Mouse (Mus musculus): ENCODE measurements at regions not wholly inside any gene's neighbourhood (a gene's known extent, or its start where the extent isn't known, plus 50 kb on each side); places are given as distances from the start of the nearest gene placed in this dataset.
A peak's percentile ranks its signal among the peaks of the same experiment; 100 is the strongest.

DNA sequence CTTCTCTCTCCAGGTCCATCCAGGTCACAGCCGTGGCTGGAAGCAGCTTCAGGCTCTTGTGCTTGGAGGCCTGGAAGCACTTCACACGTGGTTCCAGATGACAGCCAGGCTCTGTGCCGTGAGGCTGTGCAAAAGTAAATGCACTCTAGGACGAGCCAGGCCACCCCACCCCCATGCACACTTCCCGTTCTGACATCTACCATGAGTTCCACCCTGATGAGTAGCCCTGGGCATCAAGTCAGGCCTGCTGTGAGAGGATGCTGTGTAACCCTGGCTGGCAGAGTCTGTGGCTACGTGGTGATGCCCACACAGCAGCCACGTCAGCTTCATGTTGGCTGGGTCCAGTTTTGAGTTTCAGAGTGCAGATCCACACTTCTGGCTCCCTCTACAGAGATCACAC, 202.4 kb upstream of the Sulf2 start:
- ATAC-seq (ENCODE audit: low TSS enrichment), result peak; percentile 45; the same call in 1 of the 2 replicates

- ATAC-seq (ENCODE audit: low TSS enrichment), result 0 out of 2 replicates have a peak, but pooled peaks have one; percentile 14
Measured at GRCm38 (mm10) chr2:166355944-166356343, 200.5 kb upstream of the Sulf2 start.

GRCm38 (mm10) chr2:166355446-166355845, 200.0 kb upstream of the Sulf2 start:
- ATAC-seq (ENCODE audit: low TSS enrichment), result no peak

DNA sequence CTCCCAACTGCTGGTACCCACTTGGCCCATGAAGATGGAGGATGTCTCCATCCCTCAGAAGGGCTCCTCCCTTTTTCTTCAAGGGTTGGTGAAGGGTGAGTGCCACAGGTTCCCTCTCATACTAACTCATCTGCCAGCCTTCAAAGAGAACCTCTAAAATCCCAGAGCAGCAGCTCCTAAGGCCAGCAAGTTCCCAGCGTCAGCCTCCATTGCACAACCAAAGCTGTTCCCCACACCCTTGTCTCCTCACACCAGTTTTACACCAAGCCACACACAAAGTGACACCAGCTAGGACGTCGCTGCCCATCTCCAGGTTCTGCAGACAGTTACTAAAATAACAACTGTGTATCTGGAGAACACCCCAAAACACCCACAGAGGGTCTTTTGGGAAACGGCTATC, 198.9 kb upstream of the Sulf2 start:
- ATAC-seq (ENCODE audit: low TSS enrichment), result no peak

GRCm38 (mm10) chr2:166353447-166354111, 198.1 kb upstream of the Sulf2 start:
- no peak for ATAC-seq (ENCODE audit: low TSS enrichment)

- no peak for ATAC-seq (ENCODE audit: low TSS enrichment)
Measured at GRCm38 (mm10) chr2:166351984-166352383, 196.5 kb upstream of the Sulf2 start.

- no peak for ATAC-seq (ENCODE audit: low TSS enrichment)
Measured at GRCm38 (mm10) chr2:166351581-166351980, 196.1 kb upstream of the Sulf2 start.

DNA sequence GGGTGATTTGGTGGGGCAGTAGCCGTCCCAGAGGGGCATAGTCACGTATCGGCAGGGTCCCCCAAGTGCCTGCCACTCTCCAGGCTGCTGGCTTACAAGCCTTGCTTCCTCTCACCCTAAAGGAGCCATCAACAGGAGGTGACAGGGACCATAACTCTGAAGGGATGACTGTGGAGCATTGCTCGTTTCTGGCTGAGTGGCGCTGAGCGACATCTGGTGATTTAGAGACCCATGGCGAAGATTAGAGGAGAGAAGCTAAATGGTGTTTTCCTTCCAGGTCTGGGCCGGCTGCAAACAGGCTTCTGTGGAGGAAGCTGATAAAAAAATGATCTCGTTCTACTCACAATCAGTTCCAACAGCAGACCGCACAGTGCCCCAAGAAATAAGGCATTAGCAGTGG, 193.2 kb upstream of the Sulf2 start:
- ATAC-seq (ENCODE audit: low TSS enrichment), result no peak

DNA sequence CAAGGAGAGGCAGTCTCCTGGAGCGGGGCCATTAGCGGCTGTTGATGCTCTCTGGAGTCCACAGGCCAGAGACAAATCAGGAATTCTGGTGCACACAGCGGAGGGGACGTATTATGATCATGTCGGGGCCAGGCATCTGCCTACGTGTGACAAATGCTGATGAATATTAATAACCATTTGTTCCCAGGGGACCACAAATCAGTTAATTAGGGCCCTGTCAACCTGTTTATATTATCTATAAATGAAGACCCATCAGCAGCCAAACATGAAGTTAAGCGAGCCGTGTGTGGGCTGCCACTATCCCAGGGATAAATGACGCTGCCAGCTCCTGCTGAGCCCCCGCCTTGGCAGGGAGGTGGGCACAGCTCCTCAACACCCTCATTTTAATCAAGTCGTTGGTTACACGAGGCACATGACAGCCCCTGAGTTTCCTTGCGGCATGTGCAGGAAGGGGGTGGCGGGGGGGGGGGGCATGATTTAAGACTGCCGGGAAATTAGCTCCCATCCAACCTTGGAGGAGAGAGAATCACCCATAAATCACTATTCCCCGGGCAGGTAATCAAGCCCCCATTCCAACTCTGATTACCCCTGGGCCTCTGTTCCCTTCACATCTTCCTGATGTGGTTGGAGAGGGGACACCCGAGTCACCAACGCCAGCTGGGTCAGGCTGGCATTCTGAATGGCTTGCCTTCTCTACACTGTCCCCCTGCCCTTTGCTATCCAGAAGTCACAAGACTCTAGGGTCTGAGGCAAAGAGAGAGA, 191.1 kb upstream of the Sulf2 start:
- ATAC-seq (ENCODE audit: low TSS enrichment), result no peak

GRCm38 (mm10) chr2:166343551-166344340, 188.3 kb upstream of the Sulf2 start:
- ATAC-seq (ENCODE audit: low TSS enrichment), result no peak

DNA sequence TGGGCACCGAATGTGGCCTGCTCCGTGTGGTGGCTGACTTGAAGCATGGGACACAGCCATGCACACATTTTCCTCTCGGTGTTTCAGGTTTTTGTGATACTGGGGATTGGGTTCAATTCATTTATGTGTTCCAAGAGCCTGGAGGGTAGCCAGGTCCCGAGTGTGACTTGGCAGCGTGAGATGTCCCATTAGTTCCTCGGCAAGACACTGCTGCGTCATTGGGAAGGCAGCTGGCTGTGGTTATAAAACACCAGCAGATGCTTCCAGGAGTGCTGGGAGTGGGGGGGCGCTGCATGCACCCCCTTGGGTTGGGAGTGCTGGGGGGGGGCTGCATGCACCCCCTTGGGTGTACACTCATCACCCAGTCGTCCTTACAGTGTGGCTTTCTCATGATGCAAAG, 186.9 kb upstream of the Sulf2 start:
- no peak; the same call in 1 of the 2 replicates for ATAC-seq (ENCODE audit: low TSS enrichment)

DNA sequence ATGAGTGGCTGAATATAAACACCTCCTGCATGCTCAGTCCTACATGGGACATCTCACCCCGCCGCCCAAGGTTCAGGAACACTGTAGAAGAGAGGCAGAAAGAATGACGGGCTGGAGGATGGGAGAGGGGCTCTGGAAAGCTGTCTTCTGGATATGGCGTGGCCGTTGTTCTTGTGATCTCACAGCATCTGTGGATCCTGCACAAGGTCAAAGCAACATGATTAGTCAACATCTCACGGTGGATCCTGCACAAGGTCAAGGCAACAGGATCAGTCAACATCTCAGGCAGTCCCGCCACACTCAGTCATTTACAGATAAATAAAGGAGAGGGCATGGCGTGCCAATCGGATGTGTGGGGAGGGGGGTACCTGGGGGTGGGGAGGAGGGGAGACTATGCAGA, 184.7 kb upstream of the Sulf2 start:
- ATAC-seq (ENCODE audit: low TSS enrichment), result no peak

GRCm38 (mm10) chr2:166339427-166339826, 184.0 kb upstream of the Sulf2 start:
- no peak for ATAC-seq (ENCODE audit: low TSS enrichment)

GRCm38 (mm10) chr2:166338396-166339085, 183.1 kb upstream of the Sulf2 start:
- no peak for ATAC-seq (ENCODE audit: low TSS enrichment)

GRCm38 (mm10) chr2:166337666-166338065, 182.2 kb upstream of the Sulf2 start:
- ATAC-seq (ENCODE audit: low TSS enrichment), result no peak

DNA sequence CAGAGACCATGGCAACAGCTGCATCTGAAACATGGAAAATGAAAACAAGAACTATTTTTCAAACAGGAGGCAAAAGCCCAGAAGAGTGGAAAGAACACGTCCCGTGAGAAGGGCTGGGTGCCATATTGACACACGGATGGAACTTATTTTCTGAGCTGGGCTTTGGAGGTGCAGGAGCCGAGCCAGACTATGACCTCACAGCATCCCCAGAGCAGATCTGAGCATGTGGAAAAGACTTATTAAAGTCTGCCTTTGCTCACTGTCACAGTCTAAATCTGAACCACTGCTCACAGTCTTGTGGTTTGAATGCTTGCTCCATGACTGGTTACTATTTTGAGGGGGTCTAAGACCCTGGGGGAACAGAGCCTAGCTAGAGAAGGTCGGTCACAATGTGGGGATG, 180.2 kb upstream of the Sulf2 start:
- ATAC-seq (ENCODE audit: low TSS enrichment), result no peak

GRCm38 (mm10) chr2:166334559-166334958, 179.1 kb upstream of the Sulf2 start:
- ATAC-seq (ENCODE audit: low TSS enrichment), result no peak

DNA sequence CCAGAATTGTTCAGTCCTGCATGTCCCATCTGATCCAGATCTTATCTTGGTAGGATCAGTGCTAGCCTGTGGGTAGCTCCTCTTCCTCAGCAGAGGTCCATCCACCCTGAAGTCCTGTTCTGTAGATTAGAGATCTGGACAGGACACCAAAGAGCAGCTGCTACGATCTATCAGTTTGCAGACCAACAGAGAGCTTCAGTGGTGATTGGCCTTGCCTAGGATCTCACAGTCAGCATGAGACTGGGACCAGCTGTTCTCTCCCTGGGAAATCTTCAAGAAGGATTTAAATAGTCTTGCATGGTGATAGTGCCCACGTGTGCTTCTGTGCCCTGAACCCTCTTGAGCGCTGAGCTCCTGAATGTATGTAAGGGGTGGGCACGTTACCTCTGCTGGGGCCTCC, 178.4 kb upstream of the Sulf2 start:
- ATAC-seq (ENCODE audit: low TSS enrichment), result no peak

DNA sequence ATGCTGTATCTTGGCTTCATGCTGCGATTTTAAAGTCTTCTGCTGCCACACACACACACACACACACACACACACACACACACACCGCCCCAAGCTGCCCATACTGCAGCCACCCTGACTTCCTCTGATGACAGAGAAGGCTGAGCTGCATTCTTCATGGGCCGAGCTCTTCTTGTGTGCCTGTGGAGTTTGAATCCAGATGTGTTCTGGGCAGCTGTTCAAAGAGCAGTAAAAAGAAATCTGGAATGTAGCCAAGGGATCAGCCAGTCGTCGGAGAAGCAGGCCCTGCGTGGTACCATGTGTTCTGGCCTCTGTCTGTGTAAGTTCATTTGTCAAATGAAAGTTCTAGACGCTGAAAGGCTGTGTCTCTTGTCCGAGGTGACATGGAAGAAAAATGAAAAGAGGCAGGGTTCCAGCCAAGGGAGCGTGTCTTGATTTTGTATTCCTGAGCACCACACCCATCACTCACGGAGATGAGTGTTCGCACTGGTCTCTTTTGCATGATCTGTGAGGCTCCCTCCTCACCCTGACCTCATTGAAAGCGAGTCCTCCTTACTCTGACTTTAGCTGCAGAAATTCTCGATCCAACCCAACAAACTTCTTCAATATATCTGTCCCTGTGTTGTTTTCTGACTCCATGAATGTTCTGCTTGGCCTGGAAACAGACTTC, 177.4 kb upstream of the Sulf2 start:
- no peak for ATAC-seq (ENCODE audit: low TSS enrichment)

GRCm38 (mm10) chr2:166331192-166331591, 175.7 kb upstream of the Sulf2 start:
- no peak for ATAC-seq (ENCODE audit: low TSS enrichment)

- no peak for ATAC-seq (ENCODE audit: low TSS enrichment)
Measured at GRCm38 (mm10) chr2:166330364-166330763, 174.9 kb upstream of the Sulf2 start.

Measured in frontal cortex, adult (tissue).